Mouse (Mus musculus): ENCODE measurements around the gene Fam111a. TPM values are rescaled to one million over a fixed set of nuclear protein-coding genes. Genes with fewer than 3 reads are reported as not detected.
A peak's percentile ranks its signal among the peaks of the same experiment; 100 is the strongest.

The Fam111a gene
- polyA plus RNA-seq, 1 experiment: 17.4 TPM

- no peaks in the 10 kb centered on the region for H3K79me2 ChIP-seq (ENCODE audit: control insufficient read depth, insufficient read depth)
- no peak for TF ChIP-seq CEBPB (IDR thresholded peaks at IDR 0.05; ENCODE audit: low read depth)
- no peaks in the 10 kb centered on the region for H3K27me3 ChIP-seq (ENCODE audit: control insufficient read depth, insufficient read depth, insufficient read length)
- no peak overlapping the region for H3ac ChIP-seq (ENCODE audit: control insufficient read depth, insufficient read length, low read depth)
- H3K36me3 ChIP-seq (ENCODE audit: control insufficient read depth, insufficient read depth): no peaks in the 10 kb centered on the region
- no peak overlapping the region for H3K4me3 ChIP-seq (ENCODE audit: insufficient read depth, poor library complexity, severe bottlenecking)
- no peaks in the 10 kb centered on the region for H3K79me3 ChIP-seq (ENCODE audit: low read depth)
These were observed 45.4 kb upstream of the Fam111a start for GRCm38 (mm10) chr19:12500124-12500523.

- TF ChIP-seq MYOD1 (IDR thresholded peaks at IDR 0.05; ENCODE audit: control insufficient read depth, insufficient read length, low read depth) (no peak), MYOG (IDR thresholded peaks at IDR 0.05; ENCODE audit: control insufficient read depth, extremely low read depth, insufficient read length) (no peak), FOSL1 (IDR thresholded peaks at IDR 0.05; ENCODE audit: insufficient read depth, low read length, poor library complexity, severe bottlenecking) (no peak), MAX (IDR thresholded peaks at IDR 0.05) (no peak), CEBPB (IDR thresholded peaks at IDR 0.05; ENCODE audit: low read depth) (no peak), CTCF (IDR thresholded peaks at IDR 0.05; ENCODE audit: control insufficient read depth, insufficient read depth, insufficient read length) (no peak), USF1 (IDR thresholded peaks at IDR 0.05; ENCODE audit: low read depth) (no peak)
- Histone ChIP-seq H3K79me3 (ENCODE audit: low read depth) (no peaks in the 10 kb centered on the region), H3K79me2 (ENCODE audit: control insufficient read depth, insufficient read depth) (no peaks in the 10 kb centered on the region), H3K4me3 (ENCODE audit: insufficient read depth, poor library complexity, severe bottlenecking) (peak overlapping the region; percentile 41), H3K27me3 (ENCODE audit: control insufficient read depth, insufficient read depth, insufficient read length) (no peaks in the 10 kb centered on the region), H3K36me3 (ENCODE audit: control insufficient read depth, insufficient read depth) (no peaks in the 10 kb centered on the region), H3ac (ENCODE audit: control insufficient read depth, insufficient read length, low read depth) (peak overlapping the region; percentile 81)
These were observed 44.6 kb upstream of the Fam111a start for GRCm38 (mm10) chr19:12500881-12501311.

- peak within 1 kb of the TSS; percentile 41 for H3K4me3 ChIP-seq (ENCODE audit: insufficient read depth, poor library complexity, severe bottlenecking)
- no peaks in the 10 kb centered on the region for H3K27me3 ChIP-seq (ENCODE audit: control insufficient read depth, insufficient read depth, insufficient read length)
- H3K36me3 ChIP-seq (ENCODE audit: control insufficient read depth, insufficient read depth): no peaks in the 10 kb centered on the region
- peak within 1 kb of the TSS; percentile 81 for H3ac ChIP-seq (ENCODE audit: control insufficient read depth, insufficient read length, low read depth)
- H3K79me3 ChIP-seq (ENCODE audit: low read depth): no peaks in the 10 kb centered on the region
- no peak for TF ChIP-seq USF1 (IDR thresholded peaks at IDR 0.05; ENCODE audit: low read depth)
- peak; percentile 90 for TF ChIP-seq CTCF (IDR thresholded peaks at IDR 0.05; ENCODE audit: control insufficient read depth, insufficient read depth, insufficient read length)
- TF ChIP-seq FOSL1 (IDR thresholded peaks at IDR 0.05; ENCODE audit: insufficient read depth, low read length, poor library complexity, severe bottlenecking): no peak
- TF ChIP-seq MYOD1 (IDR thresholded peaks at IDR 0.05; ENCODE audit: control insufficient read depth, insufficient read length, low read depth): no peak
- peak; percentile 18 for TF ChIP-seq CEBPB (IDR thresholded peaks at IDR 0.05; ENCODE audit: low read depth)
- peak; percentile 13 for TF ChIP-seq MAX (IDR thresholded peaks at IDR 0.05)
- TF ChIP-seq MYOG (IDR thresholded peaks at IDR 0.05; ENCODE audit: control insufficient read depth, extremely low read depth, insufficient read length): no peak
- H3K79me2 ChIP-seq (ENCODE audit: control insufficient read depth, insufficient read depth): no peaks in the 10 kb centered on the region
These were observed 43.9 kb upstream of the Fam111a start, which contains the start of gene Dtx4 for GRCm38 (mm10) chr19:12501370-12502347. Gene Dtx4, minus strand, starts transcription at chr19:12501454.

GRCm38 (mm10) chr19:12502756-12503155 lies 42.8 kb upstream of the Fam111a start:
- H3K4me3 ChIP-seq (ENCODE audit: insufficient read depth, poor library complexity, severe bottlenecking): no peak overlapping the region
- H3ac ChIP-seq (ENCODE audit: control insufficient read depth, insufficient read length, low read depth): no peak overlapping the region
- TF ChIP-seq FOSL1 (IDR thresholded peaks at IDR 0.05; ENCODE audit: insufficient read depth, low read length, poor library complexity, severe bottlenecking): no peak
- no peak for TF ChIP-seq MYOG (IDR thresholded peaks at IDR 0.05; ENCODE audit: control insufficient read depth, extremely low read depth, insufficient read length)
- H3K79me2 ChIP-seq (ENCODE audit: control insufficient read depth, insufficient read depth): no peaks in the 10 kb centered on the region
- H3K36me3 ChIP-seq (ENCODE audit: control insufficient read depth, insufficient read depth): no peaks in the 10 kb centered on the region
- H3K27me3 ChIP-seq (ENCODE audit: control insufficient read depth, insufficient read depth, insufficient read length): no peaks in the 10 kb centered on the region
- H3K79me3 ChIP-seq (ENCODE audit: low read depth): no peaks in the 10 kb centered on the region

- Histone ChIP-seq H3ac (ENCODE audit: control insufficient read depth, insufficient read length, low read depth) (no peak overlapping the region), H3K79me3 (ENCODE audit: low read depth) (no peaks in the 10 kb centered on the region), H3K27me3 (ENCODE audit: control insufficient read depth, insufficient read depth, insufficient read length) (no peaks in the 10 kb centered on the region), H3K4me3 (ENCODE audit: insufficient read depth, poor library complexity, severe bottlenecking) (no peak overlapping the region), H3K79me2 (ENCODE audit: control insufficient read depth, insufficient read depth) (no peaks in the 10 kb centered on the region), H3K36me3 (ENCODE audit: control insufficient read depth, insufficient read depth) (no peaks in the 10 kb centered on the region)
- TF ChIP-seq MYOD1 (IDR thresholded peaks at IDR 0.05; ENCODE audit: control insufficient read depth, insufficient read length, low read depth) (no peak), USF1 (IDR thresholded peaks at IDR 0.05; ENCODE audit: low read depth) (no peak), CEBPB (IDR thresholded peaks at IDR 0.05; ENCODE audit: low read depth) (no peak), MAX (IDR thresholded peaks at IDR 0.05) (no peak), CTCF (IDR thresholded peaks at IDR 0.05; ENCODE audit: control insufficient read depth, insufficient read depth, insufficient read length) (no peak), MYOG (IDR thresholded peaks at IDR 0.05; ENCODE audit: control insufficient read depth, extremely low read depth, insufficient read length) (no peak)
These were observed 30.9 kb upstream of the Fam111a start for GRCm38 (mm10) chr19:12514621-12515020.

All from C2C12 (cell line).